Mouse (Mus musculus) fat pad, adult 2 months (tissue): ENCODE data around the gene Galp.
A peak's percentile ranks its signal among the peaks of the same experiment; 100 is the strongest.

Source experiments
- DNase-seq: peaks from one replicate; pipeline ENCODE4 v3.0.0-alpha.2; 2011; ENCODE audit warnings: low read depth, low spot score; ENCODE audit errors: extremely low read depth

Gene Galp

GRCm38 (mm10) chr7:6196790-6197189 is at the start of gene Galp:
TSS of gene Galp (plus strand) at chr7:6197090.
- DNase-seq = no peak

- DNase-seq = no peak
Measured at GRCm38 (mm10) chr7:6147688-6148087, 49.2 kb upstream of the Galp start.

DNA sequence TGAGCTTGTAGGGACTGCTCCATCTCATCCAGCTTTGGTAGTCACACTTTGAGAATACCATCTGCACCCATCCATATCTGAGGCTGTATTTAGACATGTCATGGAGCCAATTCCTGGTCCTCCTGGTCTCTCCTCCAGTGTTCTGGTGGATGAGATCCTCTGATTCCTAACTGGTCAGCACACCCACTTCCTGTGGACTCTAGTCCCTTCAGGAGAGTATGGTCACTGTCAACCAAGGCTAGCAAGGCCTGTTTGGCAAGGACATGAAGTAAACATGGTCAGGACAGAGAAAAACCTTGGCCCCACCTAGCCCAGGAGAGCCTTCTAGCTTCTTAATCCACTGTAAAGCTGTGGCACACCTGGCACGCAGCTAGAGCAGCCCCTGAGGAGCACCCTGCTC is 45.6 kb upstream of the Galp start:
- no peak for DNase-seq

- DNase-seq = peak; percentile 56
Measured at GRCm38 (mm10) chr7:6152036-6152435, 44.9 kb upstream of the Galp start.

- no peak for DNase-seq
Measured at GRCm38 (mm10) chr7:6153131-6153530, 43.8 kb upstream of the Galp start.

DNA sequence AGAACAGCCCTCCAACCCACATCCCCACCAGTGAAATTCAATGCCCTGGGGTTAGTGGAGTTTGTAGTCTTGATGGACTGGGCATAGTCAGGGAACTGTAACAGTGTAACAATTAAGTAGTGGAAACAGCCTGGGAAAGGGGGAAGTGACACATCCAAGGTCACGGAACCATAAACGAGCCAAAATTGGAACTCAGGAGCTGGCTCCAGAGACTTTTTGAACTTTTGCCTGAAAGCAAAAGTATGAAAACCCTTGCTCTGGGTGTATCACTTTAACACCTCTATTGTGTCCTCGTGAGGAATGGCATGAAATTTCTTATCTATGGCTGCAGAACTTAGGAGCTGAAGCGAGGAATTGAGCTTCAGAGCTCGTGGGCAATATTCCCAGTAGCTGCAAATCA is 42.7 kb upstream of the Galp start:
- DNase-seq = no peak

- DNase-seq = no peak
Measured at GRCm38 (mm10) chr7:6155031-6155872, 41.6 kb upstream of the Galp start.

DNA sequence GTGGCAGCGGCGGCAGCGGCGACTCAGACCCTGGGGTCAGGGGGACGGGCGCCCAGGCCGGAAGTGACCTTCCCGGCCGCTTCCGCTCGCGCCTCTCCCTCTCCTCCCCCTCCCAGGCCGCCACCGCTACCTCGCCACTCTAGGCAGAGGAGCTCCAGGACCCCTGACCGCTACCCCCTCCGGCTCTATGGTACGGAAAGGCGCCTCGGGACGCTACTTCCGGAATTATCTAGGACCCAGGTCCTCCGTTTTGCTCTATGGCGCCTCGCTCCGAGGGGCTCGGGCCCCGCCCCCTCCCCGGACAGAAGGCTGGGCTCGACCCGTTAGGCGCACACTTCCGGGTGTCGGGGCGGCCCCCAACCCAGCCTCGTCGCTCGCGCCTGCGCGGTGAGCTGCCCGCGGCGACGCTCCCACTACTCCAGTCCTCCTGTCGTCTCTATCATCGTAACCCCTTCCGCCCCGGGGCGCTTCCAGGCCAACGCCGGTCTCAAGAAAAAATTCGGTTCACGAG is 40.9 kb upstream of the Galp start, which contains the start of gene Zfp787:
Gene Zfp787 (minus strand): TSS at position 97 of the 511 bp plus-strand sequence.
- DNase-seq = no peak

DNA sequence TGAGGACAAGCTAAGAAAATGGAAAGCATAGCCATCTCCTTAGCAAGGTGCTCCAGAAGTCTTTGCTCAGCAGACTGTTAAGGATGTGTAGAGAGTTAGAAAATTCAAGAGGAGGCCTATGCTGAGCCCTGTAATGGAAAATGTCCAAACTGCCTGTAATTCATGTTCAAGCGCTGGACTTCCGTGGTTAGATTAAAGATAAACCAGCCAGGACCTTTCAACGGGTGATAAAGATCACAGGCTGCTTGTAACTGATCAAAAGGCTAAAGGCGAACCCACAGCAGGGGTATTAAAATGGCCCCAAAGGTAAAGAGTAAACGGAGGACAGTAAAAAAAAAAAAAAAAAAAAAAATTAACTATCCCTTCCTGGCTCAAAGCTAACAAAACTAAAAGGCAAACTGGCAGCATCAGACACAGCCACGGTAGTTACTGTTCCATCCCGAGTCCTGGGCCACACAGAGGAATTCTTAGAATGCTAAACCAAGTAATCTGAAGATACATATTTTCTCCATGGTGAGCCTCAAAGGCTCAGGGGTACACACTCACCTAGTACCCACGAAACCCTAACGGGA is 39.9 kb upstream of the Galp start:
- no peak for DNase-seq

DNA sequence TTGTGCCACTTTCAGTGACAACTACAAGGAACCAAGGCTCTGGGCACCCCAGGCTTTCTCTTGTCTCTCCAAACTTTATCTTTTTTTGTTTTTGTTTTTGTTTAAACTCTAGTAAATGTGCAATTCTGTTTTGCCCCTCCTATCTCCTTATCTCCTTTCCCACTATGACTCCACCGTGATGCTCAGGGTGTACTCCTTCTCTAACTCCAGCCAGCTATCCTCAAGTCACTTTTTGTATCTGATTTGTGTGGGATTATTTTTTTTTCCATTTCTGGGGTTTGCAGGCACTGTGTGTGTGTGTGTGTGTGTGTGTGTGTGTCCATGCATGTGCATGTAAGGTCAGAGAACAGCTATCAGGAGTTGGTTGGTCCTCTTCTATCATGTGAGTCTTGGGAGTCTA is 39.4 kb upstream of the Galp start:
- no peak for DNase-seq

DNA sequence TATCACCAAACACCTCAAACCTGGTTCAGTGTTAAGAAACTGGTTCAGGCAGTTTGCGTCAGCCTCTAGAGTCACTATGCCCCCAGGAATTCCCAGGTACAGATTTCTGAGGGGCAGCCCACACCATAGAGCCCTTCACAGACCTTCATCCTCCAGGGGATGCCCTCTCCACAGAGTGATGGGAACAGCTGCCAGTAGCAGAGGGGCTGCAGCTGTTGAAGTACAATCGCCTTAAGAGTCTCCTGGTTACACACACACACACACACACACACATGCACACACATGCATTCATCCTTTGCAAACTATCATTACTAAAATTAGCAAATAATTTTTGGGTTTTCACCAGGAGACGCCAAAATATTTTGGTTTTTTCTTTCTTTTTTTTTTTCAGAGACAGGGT is 37.3 kb upstream of the Galp start:
- DNase-seq = no peak

DNA sequence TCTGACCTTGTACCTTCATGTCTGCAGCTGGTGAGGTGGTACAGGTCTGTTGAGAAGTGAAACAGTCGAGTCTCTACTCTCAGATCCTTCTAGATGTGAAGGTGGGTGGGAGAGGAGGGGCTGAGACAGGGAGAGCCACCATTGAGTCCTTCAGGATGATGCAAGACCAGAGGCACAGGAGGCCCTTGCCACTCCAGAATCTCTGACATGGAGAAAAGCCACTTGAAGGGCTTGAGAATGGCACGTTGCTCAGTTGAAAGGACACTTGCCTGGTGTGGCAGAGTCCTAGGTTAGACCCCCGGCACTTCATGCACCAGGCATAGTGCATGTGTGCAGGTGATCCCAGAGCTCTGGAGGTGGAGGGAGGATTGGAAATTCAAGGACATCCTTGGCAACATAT is 35.3 kb upstream of the Galp start:
- DNase-seq = no peak

DNA sequence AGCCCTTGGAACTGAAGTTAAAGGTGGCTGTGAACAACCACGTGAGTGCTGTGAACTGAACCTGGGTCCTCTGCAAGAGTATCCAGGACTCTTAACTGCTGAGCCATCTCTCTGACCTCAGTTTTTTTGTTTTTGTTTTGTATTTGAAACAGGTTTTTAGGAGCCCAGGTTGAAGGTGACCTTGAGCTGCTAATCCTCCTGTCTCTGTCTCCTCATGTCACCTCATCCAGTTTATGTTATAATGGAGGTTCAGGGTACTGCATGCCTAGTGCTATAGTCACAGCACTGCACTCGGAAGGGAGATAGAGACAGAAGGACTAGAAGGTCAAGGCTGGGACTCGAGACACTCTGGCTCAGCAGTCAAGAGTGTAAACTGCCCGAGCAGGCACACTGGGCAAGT is 34.7 kb upstream of the Galp start:
- DNase-seq = no peak

DNA sequence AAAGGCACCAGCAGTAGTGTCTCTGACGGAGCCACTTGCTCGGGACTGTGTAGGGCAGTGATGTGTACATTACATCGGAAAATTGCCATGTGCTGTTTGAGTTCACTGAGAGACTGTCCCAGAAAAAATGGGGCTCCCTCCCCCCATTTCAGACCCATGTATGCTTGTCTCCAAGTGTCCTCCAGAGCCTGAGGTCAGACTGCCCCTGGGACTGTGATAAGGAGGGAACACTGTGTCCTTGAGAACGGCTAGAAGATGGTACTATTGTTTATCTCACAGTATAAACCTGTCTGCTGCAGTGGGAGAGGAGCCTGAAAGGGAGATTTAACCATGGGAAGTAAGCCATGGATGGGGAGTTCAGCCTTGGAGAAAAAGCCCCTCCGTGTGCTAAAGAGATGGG is 32.2 kb upstream of the Galp start:
- no peak for DNase-seq

- DNase-seq = no peak
Measured at GRCm38 (mm10) chr7:6169403-6169802, 27.5 kb upstream of the Galp start.

GRCm38 (mm10) chr7:6170391-6170790 is 26.5 kb upstream of the Galp start:
- DNase-seq = no peak

- no peak for DNase-seq
Measured at GRCm38 (mm10) chr7:6170871-6171270, 26.0 kb upstream of the Galp start.

DNA sequence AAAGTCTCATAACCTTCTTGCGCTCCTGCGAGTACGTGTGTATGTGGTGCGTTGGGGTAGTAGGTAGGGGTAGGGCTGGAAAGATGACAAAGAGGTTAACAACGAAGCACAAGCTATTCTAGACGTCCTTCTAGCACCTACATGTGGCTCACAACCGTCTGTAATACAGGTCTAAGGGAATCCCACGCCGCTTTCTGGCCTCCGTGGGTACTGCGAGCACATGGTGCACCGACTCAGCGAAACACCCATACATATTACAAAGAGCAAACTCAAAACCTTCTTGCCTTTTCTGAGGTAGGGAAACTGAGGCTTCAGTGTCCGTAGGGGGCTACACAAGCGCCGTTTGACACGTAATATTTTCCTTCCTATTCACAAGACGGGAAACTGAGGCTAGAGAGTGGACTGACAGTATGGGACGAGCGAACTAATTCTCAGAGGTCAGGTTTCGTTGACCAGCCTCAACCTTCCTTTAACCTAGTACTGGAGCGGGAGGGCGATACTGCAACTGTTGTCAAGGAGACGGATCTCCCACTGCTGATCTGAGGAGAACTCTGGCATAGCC is 25.4 kb upstream of the Galp start:
- DNase-seq = no peak

- peak; percentile 87 for DNase-seq
Measured at GRCm38 (mm10) chr7:6172006-6172649, 24.8 kb upstream of the Galp start, which contains the start of gene Zfp444. TSS of gene Zfp444 (plus strand) at chr7:6172226.

GRCm38 (mm10) chr7:6172674-6173244 is 24.1 kb upstream of the Galp start:
- no peak for DNase-seq

- DNase-seq = no peak
Measured at GRCm38 (mm10) chr7:6173872-6174271, 23.0 kb upstream of the Galp start.
